Mouse (Mus musculus): Measurements from ENCODE around the gene Batf3. TPM values are rescaled to one million over a fixed set of nuclear protein-coding genes. Genes with fewer than 3 reads are reported as not detected.

The Batf3 gene
- polyA plus RNA-seq, 1 experiment from 2014 or later: 9.0 TPM

DNA sequence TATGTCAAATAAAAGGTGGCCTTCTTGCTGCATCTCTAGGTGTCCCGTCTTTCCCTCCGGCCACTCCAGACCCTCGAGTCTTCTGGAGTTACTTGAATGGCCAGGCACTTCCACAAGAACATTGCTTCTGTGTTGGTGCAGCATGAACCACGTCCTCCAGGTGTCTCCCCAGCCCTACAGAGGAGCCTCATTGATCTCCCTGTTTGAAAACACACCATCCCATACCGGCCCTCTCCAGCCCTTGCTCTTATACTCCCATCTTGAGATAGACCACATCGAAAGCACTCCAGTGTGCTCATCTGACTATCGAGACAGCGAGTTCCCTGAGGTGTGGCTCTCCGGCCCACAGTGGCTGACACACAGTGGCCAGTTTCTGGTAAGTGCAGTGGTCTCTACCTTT is 2.6 kb upstream of the Batf3 start:
- WGBS: 76% methylated on average over 9 of the region's 9 CpGs
- Histone ChIP-seq H3K36me3 (ENCODE audit: control insufficient read depth, insufficient read depth, low read length) (no peaks in the 10 kb centered on the region), H3K27ac (ENCODE audit: low read length) (no peak overlapping the region), H3K9ac (ENCODE audit: low read depth, low read length) (no peak overlapping the region), H3K4me2 (ENCODE audit: low read depth, low read length) (no peak overlapping the region), H3K9me3 (ENCODE audit: control insufficient read depth, low read length) (no peaks in the 10 kb centered on the region), H3K4me1 (ENCODE audit: control insufficient read depth, insufficient read depth, low read length) (peaks cover 15% of the 10 kb centered on the region), H3K27me3 (replicated peaks; ENCODE audit: control insufficient read depth, insufficient read depth, low read length) (peaks cover 4% of the 10 kb centered on the region; the same call in 1 of the 2 replicates), H3K4me3 (ENCODE audit: low read length) (no peak overlapping the region)
- no peak for ATAC-seq

DNA sequence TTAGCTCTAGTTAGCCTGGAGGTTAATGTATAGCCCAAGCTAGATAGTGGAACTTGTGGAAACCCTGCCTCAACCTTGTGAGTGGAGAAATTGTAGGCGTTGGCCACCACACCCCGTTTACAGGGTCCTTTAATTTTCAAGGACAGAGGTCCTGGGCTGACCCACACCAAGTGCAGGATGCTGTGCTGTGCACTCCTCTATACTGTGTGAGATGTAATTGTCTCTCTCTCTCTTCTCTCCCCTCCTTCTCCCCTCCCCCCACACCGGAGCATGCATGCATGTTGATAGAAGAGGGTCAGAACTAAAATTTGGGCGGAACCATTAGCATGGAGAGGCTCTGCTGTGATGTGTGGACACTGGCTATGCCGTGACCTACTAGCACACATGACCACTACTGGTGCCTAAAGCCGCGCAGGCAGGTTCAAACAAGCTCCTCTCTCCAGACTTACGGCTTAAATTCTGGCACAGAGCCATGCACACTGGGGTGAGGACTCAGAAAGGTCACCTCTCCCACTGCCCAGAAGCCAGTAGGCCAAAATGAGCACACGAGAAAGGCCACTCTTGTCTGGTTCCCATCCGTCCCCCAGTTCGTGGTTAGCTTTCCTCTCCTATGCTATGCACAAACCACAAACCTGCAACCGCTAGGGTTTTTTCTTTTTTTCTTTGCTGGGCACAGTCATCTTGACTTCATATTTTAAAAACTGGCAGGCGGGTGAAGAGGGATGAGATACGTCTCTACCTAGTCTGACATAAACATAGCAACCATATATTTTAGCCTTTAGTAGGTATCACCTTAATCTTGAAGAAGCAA is 571 bp upstream of the Batf3 start:
- Histone ChIP-seq H3K4me1 (ENCODE audit: control insufficient read depth, insufficient read depth, low read length) (peaks cover 15% of the 10 kb centered on the region), H3K27me3 (replicated peaks; ENCODE audit: control insufficient read depth, insufficient read depth, low read length) (peaks cover 4% of the 10 kb centered on the region; the same call in 1 of the 2 replicates), H3K4me2 (ENCODE audit: low read depth, low read length) (peak overlapping the region; percentile 100), H3K9me3 (ENCODE audit: control insufficient read depth, low read length) (no peaks in the 10 kb centered on the region), H3K27ac (ENCODE audit: low read length) (no peak overlapping the region; the same call in 1 of the 2 replicates), H3K4me3 (ENCODE audit: low read length) (peak overlapping the region; percentile 72), H3K36me3 (ENCODE audit: control insufficient read depth, insufficient read depth, low read length) (no peaks in the 10 kb centered on the region), H3K9ac (ENCODE audit: low read depth, low read length) (no peak overlapping the region)
- WGBS: 41% methylated on average over 14 of the region's 14 CpGs
- peak; percentile 47 for ATAC-seq

DNA sequence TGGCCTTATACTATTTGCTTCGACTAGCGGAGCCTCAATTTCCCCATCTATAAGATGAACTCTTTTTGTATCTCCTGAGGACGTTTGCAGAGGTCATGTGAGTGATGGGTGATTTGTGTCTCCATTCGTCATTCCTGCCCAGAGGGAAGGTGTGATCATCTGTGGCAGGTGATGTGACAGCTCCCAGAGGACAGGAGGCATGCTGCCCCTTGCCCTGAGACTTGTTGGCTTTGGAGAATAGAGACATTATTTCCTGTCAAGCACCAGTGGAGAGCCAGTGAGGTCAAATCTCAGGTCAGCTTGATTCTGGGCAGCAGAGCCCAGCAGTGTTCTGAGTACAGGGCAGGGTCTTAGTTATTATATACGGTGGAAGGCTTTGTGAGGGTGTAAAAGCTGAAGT is 1.5 kb downstream of the Batf3 start:
- H3K9ac ChIP-seq (ENCODE audit: low read depth, low read length): 0 out of 2 replicates have a peak overlapping the region, but pooled peaks have one; percentile 10
- ATAC-seq: no peak
- no peak overlapping the region for H3K27ac ChIP-seq (ENCODE audit: low read length)
- no peak overlapping the region for H3K4me2 ChIP-seq (ENCODE audit: low read depth, low read length)
- WGBS: 40% methylated on average over 5 of the region's 5 CpGs
- no peaks in the 10 kb centered on the region for H3K36me3 ChIP-seq (ENCODE audit: control insufficient read depth, insufficient read depth, low read length)
- H3K4me1 ChIP-seq (ENCODE audit: control insufficient read depth, insufficient read depth, low read length): peaks cover 15% of the 10 kb centered on the region
- H3K9me3 ChIP-seq (ENCODE audit: control insufficient read depth, low read length): no peaks in the 10 kb centered on the region
- H3K27me3 ChIP-seq (replicated peaks; ENCODE audit: control insufficient read depth, insufficient read depth, low read length): peaks cover 4% of the 10 kb centered on the region; the same call in 1 of the 2 replicates
- peak overlapping the region; percentile 72; the same call in 1 of the 2 replicates for H3K4me3 ChIP-seq (ENCODE audit: low read length)

DNA sequence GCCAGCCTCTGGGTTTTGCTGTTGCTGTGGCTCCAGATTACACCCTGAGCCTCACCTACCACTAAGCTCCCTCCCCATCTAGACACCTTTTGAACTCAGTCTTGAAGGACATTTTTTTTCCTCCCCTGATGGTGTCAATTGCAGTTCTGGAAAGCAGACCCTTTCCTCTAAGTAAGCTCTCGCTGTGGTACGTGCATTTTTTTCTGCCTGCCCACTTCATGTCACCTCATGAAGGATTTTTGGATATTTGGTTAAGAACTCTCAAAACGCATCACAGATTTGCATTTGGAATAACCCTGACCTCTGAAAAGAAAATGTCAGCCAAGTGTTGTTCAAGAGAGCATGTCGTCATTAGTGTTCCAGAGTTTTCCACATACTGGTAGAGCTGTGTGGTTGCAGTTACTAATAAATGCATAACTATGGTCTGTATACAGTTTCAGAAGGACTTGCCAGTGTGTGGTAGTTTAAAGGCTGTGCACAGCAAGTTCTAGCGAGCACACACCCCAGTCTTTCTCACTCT is 2.2 kb downstream of the Batf3 start:
- peaks cover 4% of the 10 kb centered on the region; the same call in 1 of the 2 replicates for H3K27me3 ChIP-seq (replicated peaks; ENCODE audit: control insufficient read depth, insufficient read depth, low read length)
- H3K4me1 ChIP-seq (ENCODE audit: control insufficient read depth, insufficient read depth, low read length): peaks cover 15% of the 10 kb centered on the region
- H3K4me2 ChIP-seq (ENCODE audit: low read depth, low read length): no peak overlapping the region
- H3K9me3 ChIP-seq (ENCODE audit: control insufficient read depth, low read length): no peaks in the 10 kb centered on the region
- H3K9ac ChIP-seq (ENCODE audit: low read depth, low read length): no peak overlapping the region
- H3K36me3 ChIP-seq (ENCODE audit: control insufficient read depth, insufficient read depth, low read length): no peaks in the 10 kb centered on the region
- 75% methylated on average over 5 of the region's 5 CpGs for WGBS
- no peak overlapping the region for H3K27ac ChIP-seq (ENCODE audit: low read length)
- no peak for ATAC-seq
- H3K4me3 ChIP-seq (ENCODE audit: low read length): no peak overlapping the region

DNA sequence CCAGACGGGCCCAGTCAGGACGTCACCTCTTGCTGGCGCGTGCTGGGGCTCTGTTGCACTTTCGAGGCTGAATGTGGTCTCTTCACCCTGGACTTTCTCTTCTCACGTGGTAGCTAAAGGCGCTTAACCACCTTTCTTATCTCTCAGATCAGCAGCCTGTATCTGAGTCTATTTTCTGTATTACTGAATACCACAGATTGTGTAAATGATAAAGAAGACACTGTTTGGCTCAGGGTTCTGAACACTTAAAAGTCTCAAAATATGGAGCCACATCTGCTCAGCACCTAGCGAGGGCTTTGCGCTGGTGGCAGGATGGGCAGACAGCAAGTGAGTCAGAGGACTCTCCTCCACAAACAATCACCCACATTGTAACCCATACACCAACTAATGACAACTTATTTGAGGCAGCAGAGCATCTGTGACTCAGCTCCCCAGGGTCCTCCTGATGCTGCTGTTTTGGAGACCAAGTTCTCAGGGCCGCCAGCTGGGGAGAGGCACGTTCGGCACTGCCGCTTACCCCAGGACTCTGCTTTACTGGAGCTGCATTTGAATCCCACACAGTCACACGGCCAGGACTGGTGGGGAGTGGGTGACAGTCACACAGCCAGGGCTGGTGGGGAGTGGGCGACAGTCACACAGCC is 5.2 kb downstream of the Batf3 start:
- H3K27me3 ChIP-seq (replicated peaks; ENCODE audit: control insufficient read depth, insufficient read depth, low read length): peaks cover 4% of the 10 kb centered on the region; the same call in 1 of the 2 replicates
- H3K36me3 ChIP-seq (ENCODE audit: control insufficient read depth, insufficient read depth, low read length): no peaks in the 10 kb centered on the region
- H3K9me3 ChIP-seq (ENCODE audit: control insufficient read depth, low read length): no peaks in the 10 kb centered on the region
- no peak for ATAC-seq
- no peak overlapping the region for H3K4me3 ChIP-seq (ENCODE audit: low read length)
- H3K27ac ChIP-seq (ENCODE audit: low read length): no peak overlapping the region
- H3K9ac ChIP-seq (ENCODE audit: low read depth, low read length): no peak overlapping the region
- H3K4me1 ChIP-seq (ENCODE audit: control insufficient read depth, insufficient read depth, low read length): peaks cover 2% of the 10 kb centered on the region
- H3K4me2 ChIP-seq (ENCODE audit: low read depth, low read length): no peak overlapping the region
- WGBS: 81% methylated on average over 15 of the region's 15 CpGs

DNA sequence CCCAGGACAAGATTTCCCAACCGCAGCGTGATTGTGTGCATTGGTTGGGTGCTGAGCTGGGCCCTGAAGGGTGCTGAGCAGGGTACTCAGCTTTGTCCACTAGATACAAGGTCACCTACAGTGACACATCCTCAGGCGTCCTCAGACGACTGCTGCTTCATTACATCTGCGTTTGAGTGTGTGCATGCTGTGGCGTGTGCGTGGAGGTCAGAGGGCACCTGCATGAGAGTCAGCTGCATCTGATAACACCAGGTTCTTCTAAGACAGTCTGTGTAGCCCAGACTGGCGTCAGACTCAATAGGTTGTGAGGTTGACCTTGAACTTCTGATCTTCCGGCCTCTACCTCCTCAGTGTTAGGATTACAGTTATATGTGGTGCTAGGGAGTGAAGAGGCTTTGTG is 7.6 kb downstream of the Batf3 start:
- Histone ChIP-seq H3K9me3 (ENCODE audit: control insufficient read depth, low read length) (no peaks in the 10 kb centered on the region), H3K36me3 (ENCODE audit: control insufficient read depth, insufficient read depth, low read length) (no peaks in the 10 kb centered on the region), H3K27ac (ENCODE audit: low read length) (no peak overlapping the region), H3K4me1 (ENCODE audit: control insufficient read depth, insufficient read depth, low read length) (no peaks in the 10 kb centered on the region; the same call in 1 of the 2 replicates), H3K27me3 (replicated peaks; ENCODE audit: control insufficient read depth, insufficient read depth, low read length) (no peaks in the 10 kb centered on the region), H3K4me2 (ENCODE audit: low read depth, low read length) (no peak overlapping the region), H3K9ac (ENCODE audit: low read depth, low read length) (no peak overlapping the region), H3K4me3 (ENCODE audit: low read length) (no peak overlapping the region)
- no peak for ATAC-seq
- WGBS: 78% methylated on average over 9 of the region's 9 CpGs

DNA sequence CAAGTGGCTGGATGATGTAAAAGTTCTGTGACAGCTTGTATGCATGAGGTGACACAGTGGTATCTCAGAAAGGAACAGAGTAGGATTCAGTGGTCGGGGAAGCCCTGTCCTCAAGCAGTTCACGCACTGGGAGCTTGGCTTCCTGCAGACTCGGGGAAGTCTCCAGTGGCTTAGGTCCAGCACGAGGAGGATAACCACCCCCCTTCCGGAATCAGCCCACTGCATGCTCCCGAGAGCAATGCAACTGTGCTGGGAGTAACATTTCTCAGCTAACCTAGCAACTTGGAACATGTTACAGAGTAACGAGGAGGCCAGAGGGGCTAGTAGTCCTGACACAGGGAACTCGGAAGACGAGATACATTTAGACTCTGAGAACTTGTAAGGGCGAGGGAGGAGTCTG is 9.7 kb downstream of the Batf3 start:
- Histone ChIP-seq H3K9me3 (ENCODE audit: control insufficient read depth, low read length) (no peaks in the 10 kb centered on the region), H3K27ac (ENCODE audit: low read length) (no peak overlapping the region), H3K4me2 (ENCODE audit: low read depth, low read length) (no peak overlapping the region), H3K9ac (ENCODE audit: low read depth, low read length) (no peak overlapping the region), H3K27me3 (replicated peaks; ENCODE audit: control insufficient read depth, insufficient read depth, low read length) (no peaks in the 10 kb centered on the region), H3K4me1 (ENCODE audit: control insufficient read depth, insufficient read depth, low read length) (no peaks in the 10 kb centered on the region; the same call in none of the 2 replicates), H3K36me3 (ENCODE audit: control insufficient read depth, insufficient read depth, low read length) (no peaks in the 10 kb centered on the region), H3K4me3 (ENCODE audit: low read length) (no peak overlapping the region)
- ATAC-seq: no peak
- WGBS: 67% methylated on average over 10 of the region's 10 CpGs

DNA sequence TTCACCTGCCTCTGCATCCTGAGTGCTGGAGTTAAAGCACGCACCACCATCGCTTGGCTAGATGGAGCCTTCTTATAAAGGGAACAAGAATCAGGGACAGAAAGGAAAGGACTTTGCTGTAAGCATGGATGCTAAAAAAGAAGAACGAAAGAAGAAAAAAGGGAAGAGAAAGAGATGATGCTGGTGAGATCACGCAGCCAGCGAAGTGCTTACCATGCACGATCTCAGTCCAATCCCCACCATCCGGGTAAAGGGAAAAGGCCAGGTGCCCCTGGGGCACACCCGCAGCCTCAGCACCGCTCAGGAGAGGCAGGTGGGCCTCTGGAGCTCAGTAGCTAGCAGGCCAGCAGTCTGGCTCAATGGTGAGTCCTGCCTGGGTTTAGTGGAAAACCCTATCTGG is 12.3 kb downstream of the Batf3 start:
- no peak for ATAC-seq
- no peaks in the 10 kb centered on the region for H3K27me3 ChIP-seq (replicated peaks; ENCODE audit: control insufficient read depth, insufficient read depth, low read length)
- H3K4me1 ChIP-seq (ENCODE audit: control insufficient read depth, insufficient read depth, low read length): no peaks in the 10 kb centered on the region; the same call in none of the 2 replicates
- H3K9ac ChIP-seq (ENCODE audit: low read depth, low read length): no peak overlapping the region
- no peaks in the 10 kb centered on the region for H3K36me3 ChIP-seq (ENCODE audit: control insufficient read depth, insufficient read depth, low read length)
- WGBS: 88% methylated on average over 9 of the region's 9 CpGs
- no peak overlapping the region for H3K4me2 ChIP-seq (ENCODE audit: low read depth, low read length)
- no peak overlapping the region for H3K4me3 ChIP-seq (ENCODE audit: low read length)
- H3K9me3 ChIP-seq (ENCODE audit: control insufficient read depth, low read length): no peaks in the 10 kb centered on the region
- no peak overlapping the region for H3K27ac ChIP-seq (ENCODE audit: low read length)

DNA sequence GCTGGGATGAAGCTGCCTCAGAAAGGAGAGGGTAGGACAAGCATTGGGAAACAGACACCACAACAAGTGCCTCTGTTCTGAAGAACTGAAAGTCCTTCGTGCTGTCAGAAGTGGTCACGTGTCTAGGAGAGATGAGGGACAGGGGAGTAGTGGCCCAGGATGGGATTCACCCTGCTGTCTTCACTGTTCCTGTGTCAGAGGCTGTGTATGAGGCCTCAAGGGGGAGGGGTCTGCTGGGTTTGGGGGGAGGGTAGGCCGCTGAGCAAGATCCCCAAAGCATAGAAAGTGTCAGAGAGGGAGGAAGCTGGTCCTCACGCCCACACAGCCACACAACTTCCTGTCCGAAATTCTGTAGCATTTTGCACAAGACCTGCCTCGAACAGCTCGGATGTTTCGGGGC is 13.5 kb downstream of the Batf3 start:
- Histone ChIP-seq H3K27me3 (replicated peaks; ENCODE audit: control insufficient read depth, insufficient read depth, low read length) (no peaks in the 10 kb centered on the region), H3K9me3 (ENCODE audit: control insufficient read depth, low read length) (no peaks in the 10 kb centered on the region), H3K27ac (ENCODE audit: low read length) (0 out of 2 replicates have a peak overlapping the region, but pooled peaks have one; percentile 15), H3K4me1 (ENCODE audit: control insufficient read depth, insufficient read depth, low read length) (no peaks in the 10 kb centered on the region; the same call in none of the 2 replicates), H3K4me2 (ENCODE audit: low read depth, low read length) (no peak overlapping the region), H3K4me3 (ENCODE audit: low read length) (no peak overlapping the region), H3K9ac (ENCODE audit: low read depth, low read length) (no peak overlapping the region), H3K36me3 (ENCODE audit: control insufficient read depth, insufficient read depth, low read length) (no peaks in the 10 kb centered on the region)
- 54% methylated on average over 8 of the region's 8 CpGs for WGBS
- peak; percentile 56; the same call in 1 of the 2 replicates for ATAC-seq

All from intestine, embryonic 16.5 days (tissue).